In the genomic region with DNA sequence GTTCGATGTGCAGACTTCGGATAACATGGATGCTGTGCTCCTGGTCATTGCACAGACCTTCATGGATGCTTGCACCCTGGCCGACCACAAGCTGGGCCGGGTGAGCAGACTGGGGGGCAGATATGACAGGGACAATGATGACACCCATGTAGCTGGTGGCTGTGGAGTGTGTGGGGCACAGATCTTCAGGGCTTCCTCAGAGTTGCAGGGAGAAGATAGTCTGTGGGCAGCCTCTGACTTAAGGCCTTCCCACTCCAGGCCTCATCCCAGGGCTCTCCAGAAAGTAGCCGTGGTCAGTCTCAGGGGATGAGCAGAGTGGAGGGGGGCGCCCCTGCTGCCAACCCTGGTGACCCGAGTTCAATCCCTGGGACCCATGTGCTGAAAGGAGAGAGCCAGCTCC, we compare ENCODE assay signal across 22 mouse cellular contexts. TPM values are rescaled to one million over a fixed set of nuclear protein-coding genes. Genes with fewer than 3 reads are reported as not detected.
"Had no signal": no experiment of that assay in that cellular context is flagged by ENCODE, and none has a peak within 500 bp of the region (broad histone marks: within the 10 kb centered on the region; RNA-seq: fewer than 3 reads in every experiment).

No protein-coding gene starts in this region.

- H3K4me3 ChIP-seq: limb, embryonic 13.5 days; liver, embryonic 13.5 days; midbrain, embryonic 15.5 days; neural tube, embryonic 12.5 days had no signal

- H3K4me1 ChIP-seq: limb, embryonic 13.5 days; liver, embryonic 13.5 days; midbrain, embryonic 15.5 days; neural tube, embryonic 12.5 days had no signal

- ATAC-seq: lung, postnatal 0 days; midbrain, embryonic 15.5 days had no signal

- H3K27me3 ChIP-seq: limb, embryonic 13.5 days; liver, embryonic 13.5 days; midbrain, embryonic 15.5 days; neural tube, embryonic 12.5 days had no signal

- H3K27ac ChIP-seq: limb, embryonic 13.5 days; liver, embryonic 13.5 days; midbrain, embryonic 15.5 days; neural tube, embryonic 12.5 days had no signal

- DNase-seq: kidney, postnatal 25 days; liver, embryonic 13.5 days; lung, adult 2 months; lung, postnatal 36 days; retina, postnatal 1 day; right cerebral cortex, postnatal 4 days; spleen, adult 18-20 months; thymus, adult 2 months; thymus, postnatal 25 days had no signal

- H3K4me2 ChIP-seq: limb, embryonic 13.5 days; liver, embryonic 13.5 days; midbrain, embryonic 15.5 days; neural tube, embryonic 12.5 days had no signal

- H3K9ac ChIP-seq: limb, embryonic 13.5 days; liver, embryonic 13.5 days; midbrain, embryonic 15.5 days; neural tube, embryonic 12.5 days had no signal

- H3K9me3 ChIP-seq: limb, embryonic 13.5 days; liver, embryonic 13.5 days; midbrain, embryonic 15.5 days; neural tube, embryonic 12.5 days had no signal

RNA-seq across cellular contexts. Expression of a gene that starts 19.7 kb away (rescaled TPM):
- total RNA-seq: megakaryocyte progenitor cell, adult 5-6 weeks had no signal

RNA-seq across cellular contexts. Expression of a gene that starts 47.0 kb away (rescaled TPM):
- total RNA-seq: layer of hippocampus, adult 18-20 months; layer of hippocampus, postnatal 10 days; left cerebral cortex, postnatal 36 days; megakaryocyte progenitor cell, adult 5-6 weeks; monocyte, adult 5-6 weeks had no signal
- polyA plus RNA-seq: kidney, embryonic 14.5 days; limb, embryonic 13.5 days; liver, embryonic 13.5 days; lung, adult 2 months; lung, postnatal 0 days; midbrain, embryonic 15.5 days; neural tube, embryonic 12.5 days; stomach, embryonic 14.5 days; testis, adult 2 months; thymus, adult 2 months; urinary bladder, adult 2 months had no signal
